Mouse (Mus musculus) heart, adult 2 months (tissue): ENCODE results near the gene Dgke.

Experiments
- CTCF ChIP-seq: fragments of 200-600 bp; IDR thresholded peaks from 2 replicates; pipeline ENCODE4 v1.8.1; 2022; ENCODE audit warnings: antibody characterized with exemption, mild to moderate bottlenecking, moderate library complexity
- EP300 ChIP-seq: fragments of 200-500 bp; IDR thresholded peaks from 2 replicates; pipeline ENCODE4 v1.6.1; 2011; ENCODE audit warnings: low read depth, low read length, control low read depth; ENCODE audit not compliant: insufficient read depth
- POLR2A ChIP-seq: fragments of 200-500 bp; IDR thresholded peaks from 2 replicates; pipeline ENCODE4 v1.6.1; 2011; ENCODE audit warnings: mild to moderate bottlenecking, low read depth, low read length, control low read depth; ENCODE audit not compliant: insufficient read depth

DNA sequence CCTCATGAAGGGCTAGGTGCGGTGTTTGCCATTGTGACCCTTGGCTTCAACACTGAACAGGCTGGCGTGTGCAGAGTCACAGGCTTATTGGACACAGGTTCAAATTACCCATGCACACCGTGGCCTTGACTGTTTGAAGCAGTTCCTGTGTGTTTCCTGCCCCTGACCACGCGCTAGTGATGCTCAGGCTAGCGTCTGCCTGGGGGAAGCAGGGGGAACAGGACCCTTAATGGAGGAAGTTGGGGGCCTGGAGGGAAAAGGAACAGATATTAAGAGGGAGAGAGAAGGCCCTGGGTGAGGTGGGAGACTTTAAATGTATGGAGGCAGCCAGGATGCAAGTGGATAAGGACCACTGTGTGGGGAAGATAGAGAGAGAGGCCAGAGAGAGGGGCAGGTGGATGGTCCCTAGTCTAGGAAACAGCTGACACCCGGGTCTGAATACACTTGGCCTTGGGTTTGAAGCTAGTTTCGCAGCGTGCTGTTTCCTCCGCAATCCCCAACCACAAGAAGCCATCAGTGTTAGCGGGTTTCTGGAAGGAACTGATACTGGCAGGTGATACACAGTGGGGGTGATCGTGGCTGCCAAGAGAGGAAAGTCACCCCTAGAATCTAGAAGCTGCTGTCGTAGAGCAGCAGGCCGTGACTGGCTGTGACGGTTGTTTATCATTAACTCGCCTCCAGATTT lies 12.5 kb upstream of the Dgke start:
- TF ChIP-seq CTCF (no peak), POLR2A (no peak), EP300 (no peak)
